Comparison of ENCODE assay signal across 8 mouse cellular contexts in genomic region chr3:137917694-137918171, GRCm38 (mm10). TPM values are rescaled to one million over a fixed set of nuclear protein-coding genes. Genes with fewer than 3 reads are reported as not detected.
DNase-seq lines count a peak whose midpoint lies in the region; ATAC-seq and TF ChIP-seq lines count a peak whose summit lies in the region.

No protein-coding gene starts in this region.

- no peak; the same call in 1 of the 2 replicates for ATAC-seq in heart, postnatal 0 days (ENCODE audit: insufficient read depth, low read depth)

- intact Hi-C loops in heart, postnatal 36 days (cut with DNase I) = loop anchor here (1.0 to 10.0 kb wide), 3 partner anchors 50 to 527 kb away; partner anchors contain the start of genes Adh5, Dnajb14 and Mttp

- H3K4me1 ChIP-seq in heart, embryonic 10.5 days = peaks cover 17% of the 10 kb centered on the region
- H3K4me1 ChIP-seq in ES-E14 (ENCODE audit: control insufficient read depth in 2 of 2, insufficient read depth in 2 of 2, low read length in 2 of 2, poor library complexity in 1 of 2) = peaks cover 0 to 4% of the 10 kb centered on the region in 2 experiments; a peak in 1 of 4 replicates
- peaks cover 14% of the 10 kb centered on the region for H3K4me1 ChIP-seq in heart, postnatal 0 days (ENCODE audit: control insufficient read depth, insufficient read depth)
- H3K4me1 ChIP-seq in midbrain, embryonic 10.5 days = peaks cover 24% of the 10 kb centered on the region

- no peaks in the 10 kb centered on the region for H3K27me3 ChIP-seq in heart, embryonic 10.5 days (ENCODE audit: insufficient read depth, poor library complexity, severe bottlenecking)
- no peaks in the 10 kb centered on the region for H3K27me3 ChIP-seq in heart, postnatal 0 days (ENCODE audit: control insufficient read depth, insufficient read depth, low read length)
- H3K27me3 ChIP-seq in midbrain, embryonic 10.5 days (ENCODE audit: low read depth, poor library complexity, severe bottlenecking) = no peaks in the 10 kb centered on the region

- no peak for DNase-seq in heart, embryonic 10.5 days (ENCODE audit: low spot score)
- no peak for DNase-seq in heart, postnatal 36 days
- DNase-seq in ES-E14 (ENCODE audit: low read depth, low spot score) = no peak
- DNase-seq in heart, postnatal 0 days (ENCODE audit: low spot score) = no peak
- DNase-seq in midbrain, embryonic 10.5 days (ENCODE audit: low spot score) = peak; percentile 47
- no peak for DNase-seq in layer of hippocampus, adult 8-10 months (ENCODE audit: low spot score in 2 of 2)
- DNase-seq in thymus, postnatal 25 days = no peak
- DNase-seq in layer of hippocampus, adult 9-11 months = no peak

- H3K9ac ChIP-seq in ES-E14 (ENCODE audit: insufficient read depth, low read depth, low read length, poor library complexity, severe bottlenecking) = peak overlapping the region; percentile 61; the same call in 1 of the 2 replicates
- peak overlapping the region; percentile 87 for H3K9ac ChIP-seq in heart, postnatal 0 days (replicated peaks; ENCODE audit: low read depth, low read length)

- no peaks in the 10 kb centered on the region for H3K9me3 ChIP-seq in heart, embryonic 10.5 days
- H3K9me3 ChIP-seq in ES-E14 (ENCODE audit: control insufficient read depth, insufficient read depth, low read depth, low read length) = no peaks in the 10 kb centered on the region
- no peaks in the 10 kb centered on the region for H3K9me3 ChIP-seq in heart, postnatal 0 days (replicated peaks; ENCODE audit: control insufficient read depth, low read length)
- H3K9me3 ChIP-seq in midbrain, embryonic 10.5 days (replicated peaks) = no peaks in the 10 kb centered on the region

- in situ Hi-C loops in ES-E14 (cut with MboI; ENCODE audit: low sequenced_read_pairs in 2 of 2, unreplicated experiment in 2 of 2) = no loop called here

- WGBS in heart, embryonic 10.5 days = 18% methylated on average over 12 of the region's 12 CpGs
- WGBS in heart, postnatal 0 days = 19% methylated on average over 12 of the region's 12 CpGs
- WGBS in midbrain, embryonic 10.5 days = 5% methylated on average over 12 of the region's 12 CpGs

- H3K36me3 ChIP-seq in heart, embryonic 10.5 days = peaks cover 17% of the 10 kb centered on the region
- H3K36me3 ChIP-seq in ES-E14 (ENCODE audit: control insufficient read depth, insufficient read depth, low read length, poor library complexity, severe bottlenecking) = peaks cover 4% of the 10 kb centered on the region; the same call in 1 of the 2 replicates
- peaks cover 16% of the 10 kb centered on the region for H3K36me3 ChIP-seq in heart, postnatal 0 days (replicated peaks; ENCODE audit: control insufficient read depth, insufficient read depth, low read length)
- peaks cover 14% of the 10 kb centered on the region for H3K36me3 ChIP-seq in midbrain, embryonic 10.5 days

- TF ChIP-seq CTCF in heart, postnatal 0 days (IDR thresholded peaks at IDR 0.05; ENCODE audit: low read depth) = no peak

- TF ChIP-seq EP300 in heart, postnatal 0 days (IDR thresholded peaks at IDR 0.05; ENCODE audit: low read depth) = no peak

- peak overlapping the region; percentile 96 for H3K4me3 ChIP-seq in heart, embryonic 10.5 days
- H3K4me3 ChIP-seq in ES-E14 (ENCODE audit: insufficient read depth in 1 of 2, low read depth in 1 of 2, low read length in 2 of 2, poor library complexity in 1 of 2, severe bottlenecking in 1 of 2) = peak overlapping the region; percentile 87 to 99
- peak overlapping the region; percentile 90 for H3K4me3 ChIP-seq in heart, postnatal 0 days (ENCODE audit: low read depth, low read length)
- peak overlapping the region; percentile 86 for H3K4me3 ChIP-seq in midbrain, embryonic 10.5 days

- peak overlapping the region; percentile 84 for H3K4me2 ChIP-seq in heart, postnatal 0 days (ENCODE audit: low read depth, low read length)

- H3K27ac ChIP-seq in heart, embryonic 10.5 days = peak overlapping the region; percentile 91
- peak overlapping the region; percentile 43; the same call in 1 of the 2 replicates for H3K27ac ChIP-seq in ES-E14 (ENCODE audit: insufficient read depth, low read depth, low read length, poor library complexity, severe bottlenecking)
- H3K27ac ChIP-seq in heart, postnatal 0 days (ENCODE audit: low read depth) = peak overlapping the region; percentile 68
- peak overlapping the region; percentile 88 for H3K27ac ChIP-seq in midbrain, embryonic 10.5 days (replicated peaks)

TF ChIP-seq in ES-E14, 5 proteins besides CTCF, POLR2A, EP300 and RAD21:
- TF ChIP-seq CHD2 (IDR thresholded peaks at IDR 0.05; ENCODE audit: low read depth, low read length) (no peak), ZC3H11A (IDR thresholded peaks at IDR 0.05; ENCODE audit: borderline replicate concordance, low read depth, low read length) (no peak), ZNF384 (IDR thresholded peaks at IDR 0.05; ENCODE audit: low read depth, low read length) (no peak), HCFC1 (IDR thresholded peaks at IDR 0.05; ENCODE audit: borderline replicate concordance, insufficient read depth, low read length) (no peak), MAFK (IDR thresholded peaks at IDR 0.05; ENCODE audit: insufficient read depth, low read depth, low read length) (no peak)

RNA-seq across cellular contexts. Expression of gene Lamtor3, which starts 0.6 kb away (rescaled TPM):
- 99.2 and 100 TPM in 2 replicates for polyA plus RNA-seq in heart, embryonic 10.5 days (2016; fragmentation: Nextera tagmentation; extraction: Ambion mirVana)
- 10 to 100 TPM; 91.1 to 93.8 TPM for total RNA-seq in heart, postnatal 36 days (2021)
- 39.3 and 41.4 TPM in 2 replicates for total RNA-seq in ES-E14 (2012; rRNA removed)
- total RNA-seq in heart, postnatal 0 days (2014; rRNA removed; ENCODE audit: low replicate concordance) = 62.6 and 125 TPM in 2 replicates
- 137 and 138 TPM in 2 replicates for polyA plus RNA-seq in heart, postnatal 0 days (2015; fragmentation: Nextera tagmentation; extraction: Ambion mirVana)
- 91.6 and 91.8 TPM in 2 replicates for polyA plus RNA-seq in midbrain, embryonic 10.5 days (2016; fragmentation: Nextera tagmentation; extraction: Ambion mirVana)
- 10 to 100 TPM; 60.2 to 72.0 (median 65.2) TPM for total RNA-seq in layer of hippocampus, adult 8-10 months (2022)

RNA-seq across cellular contexts. Expression of gene Dnajb14, which starts 50.3 kb away (rescaled TPM):
- polyA plus RNA-seq in heart, embryonic 10.5 days (2016; fragmentation: Nextera tagmentation; extraction: Ambion mirVana) = 11.1 and 12.9 TPM in 2 replicates
- total RNA-seq in heart, postnatal 36 days (2021) = 1 to 10 TPM; 8.4 to 8.8 TPM
- total RNA-seq in ES-E14 (2012; rRNA removed) = 4.8 and 5.1 TPM in 2 replicates
- 4.0 and 5.1 TPM in 2 replicates for total RNA-seq in heart, postnatal 0 days (2014; rRNA removed; ENCODE audit: low replicate concordance)
- 7.4 and 8.6 TPM in 2 replicates for polyA plus RNA-seq in heart, postnatal 0 days (2015; fragmentation: Nextera tagmentation; extraction: Ambion mirVana)
- polyA plus RNA-seq in midbrain, embryonic 10.5 days (2016; fragmentation: Nextera tagmentation; extraction: Ambion mirVana) = 4.8 and 7.0 TPM in 2 replicates
- 10 to 100 TPM; 52.0 to 55.0 (median 53.3) TPM for total RNA-seq in layer of hippocampus, adult 8-10 months (2022)

RNA-seq across cellular contexts. Expression of gene H2afz, which starts 53.4 kb away (rescaled TPM):
- 1,437 and 1,931 TPM in 2 replicates for polyA plus RNA-seq in heart, embryonic 10.5 days (2016; fragmentation: Nextera tagmentation; extraction: Ambion mirVana)
- total RNA-seq in heart, postnatal 36 days (2021) = 10 to 100 TPM; 60.4 to 61.0 TPM
- total RNA-seq in ES-E14 (2012; rRNA removed) = 1,847 and 2,038 TPM in 2 replicates
- total RNA-seq in heart, postnatal 0 days (2014; rRNA removed; ENCODE audit: low replicate concordance) = 541 and 680 TPM in 2 replicates
- polyA plus RNA-seq in heart, postnatal 0 days (2015; fragmentation: Nextera tagmentation; extraction: Ambion mirVana) = 517 and 550 TPM in 2 replicates
- 3,193 and 3,605 TPM in 2 replicates for polyA plus RNA-seq in midbrain, embryonic 10.5 days (2016; fragmentation: Nextera tagmentation; extraction: Ambion mirVana)
- total RNA-seq in layer of hippocampus, adult 8-10 months (2022) = 100 to 1,000 TPM; 138 to 151 (median 148) TPM
